Mouse (Mus musculus) spleen, postnatal 14 days (tissue): ENCODE results near the gene Gm10837.

Source experiments
- DNase-seq, 2 experiments: peaks; one replicate each; pipeline ENCODE4 v3.0.0; 2021 to 2022; ENCODE audit warnings: low spot score in 2 of 2

Gm10837 gene

DNA sequence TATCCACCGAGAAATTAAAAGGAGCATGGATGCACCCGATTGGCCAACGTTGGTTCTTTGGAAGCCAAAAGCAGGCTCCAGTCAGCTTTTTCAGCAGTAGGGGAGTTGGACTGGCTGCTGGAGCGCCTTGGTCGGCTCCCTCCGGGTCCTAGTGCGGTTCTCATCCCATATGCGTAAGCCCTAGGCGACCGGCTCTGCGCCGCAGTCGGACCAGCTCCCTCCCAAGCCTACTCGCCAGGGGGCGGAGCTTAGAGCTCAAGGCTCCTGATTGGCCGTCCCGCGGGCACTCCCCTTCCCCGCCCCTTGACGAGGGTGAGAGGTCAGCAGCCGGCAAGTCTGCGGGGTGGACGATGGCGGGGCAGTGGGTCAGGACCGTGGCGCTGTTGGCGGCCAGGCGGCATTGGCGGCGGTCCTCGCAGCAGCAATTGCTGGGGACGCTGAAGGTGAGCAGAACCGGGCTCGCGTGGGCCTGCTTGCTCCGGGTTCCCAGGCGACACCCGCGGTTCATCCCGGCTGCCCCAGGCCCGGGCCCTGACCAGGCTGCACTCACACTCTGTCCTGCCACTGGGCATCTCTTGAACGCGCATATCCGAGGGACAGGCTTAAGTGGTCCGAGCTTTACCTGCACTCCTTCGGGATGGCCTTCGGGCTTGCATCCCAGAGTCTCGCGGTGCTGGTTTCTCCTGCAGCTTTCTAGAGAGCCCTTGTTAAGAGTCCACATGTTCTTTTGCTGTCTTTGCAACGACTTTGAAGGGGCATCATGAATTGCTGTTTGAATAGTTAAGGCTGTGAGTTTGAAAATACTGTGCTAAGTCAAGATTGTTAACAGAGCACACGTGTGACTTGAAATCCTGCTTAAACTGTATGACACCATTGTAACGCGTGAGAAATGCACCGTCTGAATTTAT is 43.9 kb downstream of the Gm10837 start, which contains the start of gene Pcca:
Gene Pcca (plus strand): TSS at position 308 of the 908 bp plus-strand sequence.
- peak; percentile 88 to 89 for DNase-seq

DNA sequence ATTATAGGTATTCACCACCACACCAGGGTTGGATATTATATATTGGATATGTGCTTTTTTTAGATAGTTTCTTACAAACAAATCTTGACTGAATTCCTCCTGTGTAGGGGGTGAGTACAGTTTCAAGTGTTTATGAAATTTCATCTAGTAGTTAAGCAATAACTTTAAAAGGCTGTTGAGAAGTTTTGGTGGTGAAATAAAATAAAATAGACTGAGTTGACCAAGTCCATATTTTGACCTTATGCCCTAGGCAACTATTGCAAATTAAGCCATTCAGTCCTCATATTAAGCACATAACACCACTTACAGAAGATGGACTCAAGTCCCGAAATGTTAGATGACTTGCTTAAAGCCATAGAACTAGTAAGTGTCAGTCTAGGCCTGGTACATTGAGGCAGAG is 45.6 kb downstream of the Gm10837 start:
- no peak for DNase-seq
